Mouse (Mus musculus) olfactory bulb, adult 2 months (tissue): ENCODE data around the gene Iqgap3. TPM values are rescaled to one million over a fixed set of nuclear protein-coding genes. Genes with fewer than 3 reads are reported as not detected.

Experiments used
- H3K27ac ChIP-seq: fragments of 200-500 bp; 2 replicates; pipeline ENCODE4 v1.5.1; 2012; ENCODE audit warnings: low read depth, low read length; ENCODE audit not compliant: insufficient read depth
- H3K4me1 ChIP-seq: fragments of 200-500 bp; 2 replicates; pipeline ENCODE4 v1.6.1; 2012; ENCODE audit warnings: low read length; ENCODE audit not compliant: control insufficient read depth, insufficient read depth
- H3K4me3 ChIP-seq: fragments of 200-500 bp; 2 replicates; pipeline ENCODE4 v1.5.1; 2012; ENCODE audit warnings: mild to moderate bottlenecking, low read depth, low read length, moderate library complexity; ENCODE audit not compliant: insufficient read depth
- CTCF ChIP-seq: fragments of 200-500 bp; IDR thresholded peaks from 2 replicates; pipeline ENCODE4 v1.5.1; 2012; ENCODE audit warnings: low read depth, mild to moderate bottlenecking, low read length, moderate library complexity; ENCODE audit not compliant: insufficient read depth
- POLR2A ChIP-seq: fragments of 200-500 bp; IDR thresholded peaks from 2 replicates; pipeline ENCODE4 v1.6.1; 2012; ENCODE audit warnings: mild to moderate bottlenecking, low read depth, low read length, moderate library complexity; ENCODE audit not compliant: insufficient read depth
- WGBS: fragments of 180-500 bp; shearing (Covaris S2); methylation state at CpG from one replicate; pipeline ENCODE4 v1.1.7; 2018; 5-methylcytosine and 5-hydroxymethylcytosine counted together
- polyA plus RNA-seq: library from polyadenylated mRNA; stranded (reverse); fragments of >200 nt; gene quantifications from 2 replicates; pipeline ENCODE4 v1.2.4, GENCODE M21; 2012; ENCODE audit warnings: low replicate concordance; ENCODE audit not compliant: missing spikeins, insufficient read depth, insufficient read length

Gene Iqgap3
- polyA plus RNA-seq, 1 experiment = not detected

DNA sequence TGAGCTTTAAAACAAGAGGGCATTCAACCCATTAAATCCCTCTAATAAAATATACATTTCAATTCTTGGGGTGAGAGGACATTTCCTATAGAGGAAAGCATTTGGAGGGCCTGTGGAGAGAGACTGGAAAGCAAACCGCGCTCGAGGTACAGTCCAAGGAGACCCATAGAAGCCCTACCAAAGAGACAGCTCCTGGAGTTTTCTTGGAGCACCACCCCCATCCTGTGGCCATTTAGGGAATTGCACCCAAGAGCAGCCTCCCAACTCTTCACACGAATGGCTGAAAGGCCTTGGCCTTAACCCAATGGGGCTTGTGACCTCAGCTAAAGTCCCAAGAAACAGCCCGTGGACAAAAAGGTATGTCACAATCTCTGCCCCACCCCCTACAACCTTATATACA, 10.0 kb upstream of the Iqgap3 start:
- TF ChIP-seq CTCF (peak; percentile 80), POLR2A (no peak)
- no peak overlapping the region for H3K27ac ChIP-seq
- H3K4me3 ChIP-seq = no peak overlapping the region
- peaks cover 5% of the 10 kb centered on the region; the same call in 1 of the 2 replicates for H3K4me1 ChIP-seq
- 3% methylated on average over 5 of the region's 5 CpGs for WGBS

DNA sequence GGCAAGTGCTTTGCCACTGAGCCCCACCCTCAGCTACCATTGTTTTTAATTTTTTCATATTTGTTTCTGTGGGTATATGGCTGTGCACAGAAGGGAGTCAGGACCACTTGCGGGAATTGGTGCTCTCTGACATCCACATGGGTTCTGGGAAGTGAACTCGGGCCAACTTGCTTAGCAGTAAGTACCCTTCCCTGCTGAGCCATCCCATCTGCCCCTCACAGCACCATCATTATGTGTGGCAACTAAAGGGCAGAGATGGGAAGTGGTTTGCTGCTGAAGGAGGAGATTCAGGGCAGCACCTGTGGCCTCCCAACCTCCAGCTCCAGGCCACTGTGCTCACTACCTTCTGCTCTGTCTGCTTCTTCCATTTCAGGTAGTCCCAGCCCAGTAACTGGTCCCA, 8.1 kb upstream of the Iqgap3 start:
- 69% methylated on average over 2 of the region's 2 CpGs for WGBS
- TF ChIP-seq POLR2A (no peak), CTCF (no peak)
- no peak overlapping the region for H3K27ac ChIP-seq
- peaks cover 5% of the 10 kb centered on the region; the same call in 1 of the 2 replicates for H3K4me1 ChIP-seq
- H3K4me3 ChIP-seq = no peak overlapping the region

DNA sequence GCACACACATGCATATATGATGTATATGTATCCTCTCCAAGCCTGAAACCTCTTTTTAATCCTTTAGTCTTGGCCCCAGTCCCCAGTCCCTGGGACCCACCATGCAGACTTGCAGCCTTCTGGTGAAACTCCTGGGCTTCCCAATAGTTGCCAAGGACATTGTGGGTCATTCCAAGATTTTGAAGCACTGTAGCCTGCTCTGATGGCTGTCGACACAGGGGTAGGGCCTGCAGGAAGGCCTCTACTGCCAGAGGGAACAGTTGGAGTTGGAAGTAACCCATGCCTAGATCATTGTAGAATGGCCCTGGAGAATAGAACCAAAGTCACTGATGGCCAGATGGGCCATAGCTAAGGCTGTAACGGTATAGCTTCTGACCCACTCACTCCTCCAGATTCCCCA, 7.4 kb upstream of the Iqgap3 start:
- 79% methylated on average over 2 of the region's 2 CpGs for WGBS
- TF ChIP-seq POLR2A (no peak), CTCF (no peak)
- H3K4me3 ChIP-seq = no peak overlapping the region
- H3K27ac ChIP-seq = no peak overlapping the region
- H3K4me1 ChIP-seq = peaks cover 5% of the 10 kb centered on the region; the same call in 1 of the 2 replicates

DNA sequence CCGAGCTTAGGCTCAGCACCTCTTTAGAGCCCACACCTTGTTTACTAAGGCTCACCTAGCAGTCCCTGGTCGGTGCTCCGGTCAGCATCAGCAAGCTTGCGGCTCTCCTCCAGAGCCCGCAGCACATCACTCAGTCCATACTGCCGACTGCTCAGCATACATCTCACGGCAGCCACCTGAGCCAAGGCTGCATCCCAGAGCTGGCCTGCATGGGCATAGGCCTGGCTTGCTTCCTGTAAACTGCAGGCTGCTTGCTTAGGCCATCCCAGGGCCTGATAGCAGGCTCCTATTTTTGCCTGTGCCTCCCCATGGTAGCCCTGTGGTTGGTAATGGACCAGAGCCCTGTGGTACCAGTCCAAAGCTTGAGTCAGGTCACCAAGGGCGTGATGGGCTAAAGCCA, 7.0 kb upstream of the Iqgap3 start:
- no peak overlapping the region for H3K4me3 ChIP-seq
- TF ChIP-seq CTCF = no peak
- H3K4me1 ChIP-seq = peaks cover 5% of the 10 kb centered on the region; the same call in 1 of the 2 replicates
- 87% methylated on average over 8 of the region's 8 CpGs for WGBS
- H3K27ac ChIP-seq = no peak overlapping the region

DNA sequence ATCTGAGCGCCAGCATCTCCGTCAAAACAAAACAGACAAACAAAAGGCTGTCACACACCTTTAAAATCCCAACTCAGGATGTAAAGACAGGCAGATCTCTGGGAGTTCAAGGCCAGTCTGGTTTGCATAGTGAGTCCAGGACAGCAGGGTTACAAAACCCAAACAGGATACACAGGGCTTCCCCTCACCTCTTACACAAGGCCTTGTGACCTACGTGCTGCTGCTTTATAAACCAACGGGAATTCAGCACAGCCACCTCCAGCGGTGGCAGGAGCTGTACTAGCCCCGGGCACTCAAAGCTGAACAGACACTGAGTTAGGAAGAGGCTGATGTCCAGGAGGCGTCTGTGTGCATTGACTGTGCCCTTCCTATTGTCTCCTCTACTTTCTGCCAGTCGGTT, 4.3 kb upstream of the Iqgap3 start:
- TF ChIP-seq CTCF (no peak), POLR2A (no peak)
- 53% methylated on average over 8 of the region's 8 CpGs for WGBS
- Histone ChIP-seq H3K4me1 (peaks cover 4% of the 10 kb centered on the region), H3K27ac (no peak overlapping the region), H3K4me3 (no peak overlapping the region)

DNA sequence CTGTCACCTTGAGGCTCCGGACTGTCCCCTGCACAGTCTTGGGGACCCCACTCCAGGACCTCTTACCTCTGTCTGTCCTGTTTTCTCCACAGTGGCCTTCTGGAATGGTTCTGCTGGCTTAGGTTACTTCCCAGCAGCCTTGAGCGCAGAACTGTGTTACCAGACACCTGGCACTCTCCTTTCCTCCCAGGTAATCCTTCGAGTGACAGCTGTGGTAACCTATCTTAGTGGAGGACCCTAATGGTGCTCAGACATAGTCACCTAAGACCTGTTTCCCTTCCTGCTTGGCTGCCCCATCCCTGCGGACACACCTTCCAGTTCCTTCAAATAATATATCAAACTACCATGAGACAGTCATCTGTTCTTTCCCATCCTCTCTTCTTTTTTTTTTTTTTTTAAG, 3.6 kb upstream of the Iqgap3 start, which contains the start of gene Ttc24:
Ttc24 (minus strand) TSS at position 101 of the 400 bp plus-strand sequence.
- H3K27ac ChIP-seq = no peak within 1 kb of the TSS
- peaks cover 4% of the 10 kb centered on the region for H3K4me1 ChIP-seq
- 78% methylated on average over 4 of the region's 4 CpGs for WGBS
- TF ChIP-seq CTCF = no peak
- no peak within 1 kb of the TSS for H3K4me3 ChIP-seq

DNA sequence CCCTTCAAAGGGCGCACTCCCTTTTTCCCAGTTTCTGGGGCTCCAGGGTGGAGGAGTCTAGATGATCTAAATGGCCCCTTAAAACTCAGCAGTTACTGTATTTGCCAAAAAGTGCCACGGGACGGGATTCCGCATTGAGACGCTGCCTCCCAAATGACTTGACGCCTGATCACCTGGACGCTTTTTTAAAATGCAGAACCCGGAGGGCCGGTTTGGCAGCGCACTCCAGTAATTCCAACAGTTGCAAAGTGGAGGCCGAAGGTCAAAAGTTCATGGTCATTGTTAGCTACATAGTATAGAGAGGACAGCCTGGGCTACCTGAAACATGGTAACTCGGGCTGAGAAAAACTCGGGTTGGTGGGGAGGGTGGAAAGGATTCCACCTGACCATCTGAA, 450 bp downstream of the Iqgap3 start:
- Histone ChIP-seq H3K4me1 (peaks cover 4% of the 10 kb centered on the region), H3K27ac (no peak overlapping the region), H3K4me3 (peak overlapping the region; percentile 26)
- TF ChIP-seq POLR2A = no peak
- TF ChIP-seq CTCF = no peak
- 2% methylated on average over 13 of the region's 13 CpGs for WGBS

DNA sequence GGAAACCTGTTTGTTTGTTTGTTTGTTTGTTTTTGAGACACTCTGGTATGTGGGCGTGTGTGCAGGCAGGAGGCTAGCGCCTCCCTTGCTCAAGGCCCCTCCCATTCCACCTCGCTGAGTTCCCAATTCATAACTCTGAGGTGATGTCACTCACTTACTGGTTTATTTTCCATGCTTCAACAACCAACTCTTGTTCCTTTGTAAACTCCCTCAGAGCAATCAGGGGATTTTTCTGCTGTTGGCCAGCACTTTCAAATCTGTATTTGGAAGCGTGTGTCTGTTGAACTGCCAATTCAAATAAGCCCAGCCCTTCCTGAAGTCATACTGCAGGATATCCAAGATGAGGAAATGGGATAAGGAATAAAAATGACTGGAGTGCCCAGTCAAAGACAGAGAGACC, 892 bp downstream of the Iqgap3 start:
- TF ChIP-seq CTCF (no peak), POLR2A (no peak)
- Histone ChIP-seq H3K4me3 (no peak overlapping the region), H3K4me1 (peaks cover 4% of the 10 kb centered on the region), H3K27ac (no peak overlapping the region)
- 7% methylated on average over 4 of the region's 4 CpGs for WGBS

DNA sequence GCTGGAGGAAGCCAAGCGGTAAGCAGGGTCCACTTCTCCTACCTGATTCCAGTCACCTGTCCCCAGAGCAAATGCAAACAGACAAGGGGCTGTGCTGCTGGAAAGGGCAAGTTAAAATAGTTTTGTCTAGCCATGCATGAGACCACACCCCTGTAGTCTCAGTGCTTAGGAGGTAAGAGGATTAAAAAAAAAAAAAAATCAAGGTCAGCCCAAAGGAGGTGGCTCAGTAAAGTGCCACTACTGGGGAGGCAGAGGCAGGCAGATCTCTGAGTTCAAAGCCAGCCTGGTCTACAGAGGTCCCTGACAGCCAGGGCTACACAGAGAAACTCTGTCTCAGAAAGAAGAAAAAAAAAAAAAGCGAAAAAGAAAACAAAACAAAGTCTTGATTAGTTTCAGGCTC, 2.2 kb downstream of the Iqgap3 start:
- 98% methylated on average over 2 of the region's 2 CpGs for WGBS
- no peak for TF ChIP-seq POLR2A
- no peak for TF ChIP-seq CTCF
- peaks cover 4% of the 10 kb centered on the region for H3K4me1 ChIP-seq
- no peak overlapping the region for H3K27ac ChIP-seq
- H3K4me3 ChIP-seq = no peak overlapping the region

DNA sequence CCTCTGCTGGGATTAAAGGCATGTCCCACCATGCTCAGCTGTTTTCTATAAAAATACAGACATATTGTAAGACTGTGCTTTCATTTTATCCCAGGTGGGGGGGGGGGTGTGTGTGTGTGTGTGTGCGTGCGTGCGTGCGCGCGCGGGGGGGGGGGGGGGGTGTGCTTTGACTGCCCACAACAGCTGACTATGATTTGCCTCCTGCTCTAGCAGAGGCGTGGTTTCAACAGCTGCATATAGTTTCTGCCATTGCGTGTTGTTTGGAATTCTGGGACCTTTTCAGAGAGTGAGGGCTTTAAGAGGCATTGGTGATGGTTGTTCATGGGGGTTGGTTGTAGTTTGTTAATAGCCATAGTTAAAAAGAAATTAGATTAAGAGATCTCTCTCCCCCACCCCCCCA, 3.7 kb downstream of the Iqgap3 start:
- WGBS = 82% methylated on average over 5 of the region's 9 CpGs
- Histone ChIP-seq H3K4me3 (no peak overlapping the region), H3K27ac (no peak overlapping the region), H3K4me1 (peaks cover 4% of the 10 kb centered on the region)
- no peak for TF ChIP-seq POLR2A
- TF ChIP-seq CTCF = no peak
